Mouse (Mus musculus): ENCODE results near the gene AU018091. TPM values are rescaled to one million over a fixed set of nuclear protein-coding genes. Genes with fewer than 3 reads are reported as not detected.
"Not testable (repeated sequence)": the region's sequence is repeated elsewhere in the genome, so short reads cannot be mapped to it uniquely, and the experiment has no call there.

Gene AU018091
- polyA plus RNA-seq, 1 experiment from 2014 or later = not detected

DNA sequence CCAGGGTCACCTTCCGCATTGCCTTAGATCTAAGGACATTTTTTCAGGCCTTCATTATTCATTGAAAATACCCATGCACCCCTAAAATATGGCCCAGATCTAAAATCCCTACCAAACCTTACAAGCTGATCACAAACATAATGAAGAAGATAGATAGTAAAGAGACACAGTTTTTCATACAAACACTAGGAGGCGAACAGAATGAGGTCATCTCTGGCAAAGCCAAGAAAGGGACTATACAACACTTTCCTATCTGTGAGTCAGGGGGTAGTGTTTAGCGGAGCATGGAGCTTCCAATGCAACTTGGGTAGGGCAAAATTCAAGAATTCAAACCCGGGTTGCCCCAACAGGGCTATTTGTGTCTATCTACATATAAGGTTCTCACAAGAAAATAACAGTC is 35.6 kb upstream of the AU018091 start:
- Histone ChIP-seq H3K9me3 (ENCODE audit: control insufficient read depth, low read length) (no peaks in the 10 kb centered on the region), H3K4me3 (ENCODE audit: low read length) (no peak overlapping the region), H3K9ac (ENCODE audit: low read depth, low read length) (no peak overlapping the region), H3K4me1 (ENCODE audit: control insufficient read depth, insufficient read depth, low read length) (no peaks in the 10 kb centered on the region), H3K27ac (ENCODE audit: low read length) (no peak overlapping the region), H3K4me2 (ENCODE audit: low read depth, low read length) (no peak overlapping the region), H3K36me3 (ENCODE audit: control insufficient read depth, insufficient read depth, low read length) (no peaks in the 10 kb centered on the region), H3K27me3 (replicated peaks; ENCODE audit: control insufficient read depth, insufficient read depth, low read length) (no peaks in the 10 kb centered on the region)
- no peak for ATAC-seq
- WGBS = 80% methylated on average over 4 of the region's 4 CpGs

DNA sequence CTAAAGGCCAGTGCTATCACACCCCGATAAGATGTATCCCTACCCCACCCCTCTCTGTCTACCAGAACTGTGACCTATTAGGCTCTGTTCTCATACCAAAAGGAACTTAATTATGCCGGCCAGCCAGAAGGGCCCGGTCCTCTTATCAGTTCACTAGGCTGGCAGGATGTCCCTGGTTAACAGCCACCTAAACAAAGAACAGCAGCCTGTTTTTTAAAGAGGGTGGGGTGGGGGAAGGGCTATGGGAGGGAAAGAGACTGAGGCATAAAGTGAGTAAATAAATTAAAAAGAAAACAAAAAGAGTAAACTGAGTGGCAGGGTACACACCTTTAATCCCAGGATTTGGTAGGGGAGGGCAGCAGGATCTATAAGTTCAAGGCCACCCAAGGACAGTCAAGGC is 34.9 kb upstream of the AU018091 start:
- H3K9ac ChIP-seq (ENCODE audit: low read depth, low read length) = no peak overlapping the region
- no peak overlapping the region for H3K4me2 ChIP-seq (ENCODE audit: low read depth, low read length)
- H3K27ac ChIP-seq (ENCODE audit: low read length) = no peak overlapping the region
- no peak overlapping the region for H3K4me3 ChIP-seq (ENCODE audit: low read length)
- no peaks in the 10 kb centered on the region for H3K4me1 ChIP-seq (ENCODE audit: control insufficient read depth, insufficient read depth, low read length)
- no peaks in the 10 kb centered on the region for H3K36me3 ChIP-seq (ENCODE audit: control insufficient read depth, insufficient read depth, low read length)
- H3K27me3 ChIP-seq (replicated peaks; ENCODE audit: control insufficient read depth, insufficient read depth, low read length) = no peaks in the 10 kb centered on the region
- 9% methylated on average over 3 of the region's 3 CpGs for WGBS
- H3K9me3 ChIP-seq (ENCODE audit: control insufficient read depth, low read length) = no peaks in the 10 kb centered on the region
- ATAC-seq = no peak

DNA sequence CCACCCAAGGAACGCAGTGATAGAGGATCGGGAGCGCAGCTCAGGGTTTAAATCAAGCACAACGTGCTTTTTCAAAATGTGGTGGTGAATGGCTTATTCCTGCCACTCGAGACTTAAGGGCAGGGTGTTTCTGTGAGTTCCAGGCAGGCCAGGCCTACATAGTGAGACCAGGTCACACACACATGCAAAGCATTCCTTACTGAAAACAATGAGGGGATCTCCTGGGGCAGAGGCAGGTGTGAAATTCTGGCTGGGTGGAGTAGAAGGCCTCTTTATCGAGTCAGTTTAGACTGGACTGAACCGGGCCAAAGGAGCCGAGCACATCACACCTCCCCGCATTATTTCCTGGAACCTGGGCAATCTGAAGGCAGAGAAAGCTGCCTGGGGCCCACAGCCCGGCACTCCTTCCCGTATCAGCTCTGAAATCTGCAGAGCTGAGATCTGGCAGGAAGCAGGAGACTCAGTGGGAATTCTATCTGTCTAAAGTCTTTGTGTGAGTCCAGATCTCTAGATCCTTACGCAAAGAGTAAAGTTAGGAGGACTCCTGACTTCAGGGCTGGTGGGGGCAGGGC is 32.2 kb upstream of the AU018091 start:
- no peak overlapping the region for H3K9ac ChIP-seq (ENCODE audit: low read depth, low read length)
- 27% methylated on average over 12 of the region's 12 CpGs for WGBS
- H3K27me3 ChIP-seq (replicated peaks; ENCODE audit: control insufficient read depth, insufficient read depth, low read length) = no peaks in the 10 kb centered on the region

DNA sequence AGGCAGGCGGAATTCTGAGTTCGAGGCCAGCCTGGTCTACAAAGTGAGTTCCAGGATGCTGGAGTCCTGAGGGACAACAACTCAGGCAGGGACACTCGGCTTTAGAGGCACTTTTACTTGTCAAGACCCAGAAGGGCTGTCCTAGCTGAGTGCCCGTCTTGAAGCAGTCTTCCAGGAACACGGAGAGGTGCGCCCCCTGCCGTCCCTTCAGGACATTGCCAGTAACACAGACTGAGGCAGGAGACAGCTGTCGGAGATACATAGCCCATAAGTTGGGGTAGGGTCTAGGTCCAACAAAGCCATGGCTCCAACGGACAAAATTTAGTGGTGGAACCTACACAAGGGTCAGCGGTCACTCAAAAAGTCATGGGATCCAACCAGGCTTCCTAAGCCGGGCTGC is 29.9 kb upstream of the AU018091 start:
- no peaks in the 10 kb centered on the region for H3K9me3 ChIP-seq (ENCODE audit: control insufficient read depth, low read length)
- WGBS = 43% methylated on average over 11 of the region's 11 CpGs
- no peak for ATAC-seq
- no peaks in the 10 kb centered on the region for H3K27me3 ChIP-seq (replicated peaks; ENCODE audit: control insufficient read depth, insufficient read depth, low read length)
- H3K9ac ChIP-seq (ENCODE audit: low read depth, low read length) = no peak overlapping the region
- no peak overlapping the region for H3K4me3 ChIP-seq (ENCODE audit: low read length)
- H3K36me3 ChIP-seq (ENCODE audit: control insufficient read depth, insufficient read depth, low read length) = no peaks in the 10 kb centered on the region
- H3K4me2 ChIP-seq (ENCODE audit: low read depth, low read length) = no peak overlapping the region
- H3K27ac ChIP-seq (ENCODE audit: low read length) = no peak overlapping the region
- no peaks in the 10 kb centered on the region for H3K4me1 ChIP-seq (ENCODE audit: control insufficient read depth, insufficient read depth, low read length)

More for the DNA sequence above, 32.2 kb upstream of the AU018091 start:
- Histone ChIP-seq H3K36me3 (ENCODE audit: control insufficient read depth, insufficient read depth, low read length) (no peaks in the 10 kb centered on the region), H3K4me3 (ENCODE audit: low read length) (no peak overlapping the region), H3K27ac (ENCODE audit: low read length) (no peak overlapping the region), H3K4me1 (ENCODE audit: control insufficient read depth, insufficient read depth, low read length) (no peaks in the 10 kb centered on the region), H3K9me3 (ENCODE audit: control insufficient read depth, low read length) (no peaks in the 10 kb centered on the region), H3K4me2 (ENCODE audit: low read depth, low read length) (no peak overlapping the region)
- ATAC-seq = peak; percentile 62

DNA sequence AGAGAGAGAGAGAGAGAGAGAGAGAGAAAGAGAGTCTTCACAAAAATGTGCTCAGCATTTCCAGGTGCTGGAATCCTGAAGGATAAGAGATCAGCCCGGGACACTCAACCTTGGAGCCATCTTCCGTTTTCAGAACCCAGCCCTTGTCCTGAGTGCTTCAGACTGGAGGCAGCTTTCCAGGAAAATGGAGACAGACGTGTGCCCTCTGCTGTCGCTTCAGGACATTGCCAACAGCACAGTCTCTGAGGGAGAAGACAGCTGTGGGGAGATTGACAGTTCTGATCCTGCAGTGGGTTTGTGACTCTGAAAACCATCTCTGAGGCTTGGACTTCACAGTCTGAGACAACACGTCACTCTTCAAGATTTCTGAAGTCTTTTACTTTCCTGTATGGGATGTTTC is 26.8 kb upstream of the AU018091 start:
- no peak overlapping the region for H3K4me3 ChIP-seq (ENCODE audit: low read length)
- H3K4me2 ChIP-seq (ENCODE audit: low read depth, low read length) = no peak overlapping the region
- no peaks in the 10 kb centered on the region for H3K4me1 ChIP-seq (ENCODE audit: control insufficient read depth, insufficient read depth, low read length)
- no peaks in the 10 kb centered on the region for H3K36me3 ChIP-seq (ENCODE audit: control insufficient read depth, insufficient read depth, low read length)
- 69% methylated on average over 5 of the region's 5 CpGs for WGBS
- no peaks in the 10 kb centered on the region for H3K9me3 ChIP-seq (ENCODE audit: control insufficient read depth, low read length)
- H3K27me3 ChIP-seq (replicated peaks; ENCODE audit: control insufficient read depth, insufficient read depth, low read length) = no peaks in the 10 kb centered on the region
- no peak overlapping the region for H3K9ac ChIP-seq (ENCODE audit: low read depth, low read length)
- ATAC-seq = no peak
- no peak overlapping the region for H3K27ac ChIP-seq (ENCODE audit: low read length)

DNA sequence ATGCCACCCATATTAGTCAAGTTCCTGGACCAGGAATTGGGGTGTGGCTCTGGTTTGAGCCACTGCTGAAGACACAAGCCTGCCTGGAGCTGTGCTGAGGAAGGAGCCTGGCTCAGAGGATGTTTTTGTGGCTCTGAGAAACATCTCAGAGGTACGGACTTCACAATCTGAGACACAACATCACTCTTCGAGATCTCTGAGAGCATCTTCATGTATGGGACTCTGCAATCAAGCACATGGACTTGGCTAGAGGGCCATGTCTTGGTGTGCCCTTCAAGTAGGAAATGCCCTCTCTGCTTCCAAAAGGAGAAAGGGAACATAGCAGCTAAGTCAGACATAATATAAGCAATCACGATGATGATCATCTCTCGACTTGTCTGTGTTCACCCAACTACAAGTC is 25.5 kb upstream of the AU018091 start:
- Histone ChIP-seq H3K9ac (ENCODE audit: low read depth, low read length) (no peak overlapping the region), H3K27ac (ENCODE audit: low read length) (no peak overlapping the region), H3K4me1 (ENCODE audit: control insufficient read depth, insufficient read depth, low read length) (no peaks in the 10 kb centered on the region), H3K27me3 (replicated peaks; ENCODE audit: control insufficient read depth, insufficient read depth, low read length) (no peaks in the 10 kb centered on the region), H3K36me3 (ENCODE audit: control insufficient read depth, insufficient read depth, low read length) (no peaks in the 10 kb centered on the region), H3K4me3 (ENCODE audit: low read length) (no peak overlapping the region), H3K4me2 (ENCODE audit: low read depth, low read length) (no peak overlapping the region), H3K9me3 (ENCODE audit: control insufficient read depth, low read length) (no peaks in the 10 kb centered on the region)
- WGBS = 90% methylated on average over 4 of the region's 4 CpGs
- ATAC-seq = no peak

DNA sequence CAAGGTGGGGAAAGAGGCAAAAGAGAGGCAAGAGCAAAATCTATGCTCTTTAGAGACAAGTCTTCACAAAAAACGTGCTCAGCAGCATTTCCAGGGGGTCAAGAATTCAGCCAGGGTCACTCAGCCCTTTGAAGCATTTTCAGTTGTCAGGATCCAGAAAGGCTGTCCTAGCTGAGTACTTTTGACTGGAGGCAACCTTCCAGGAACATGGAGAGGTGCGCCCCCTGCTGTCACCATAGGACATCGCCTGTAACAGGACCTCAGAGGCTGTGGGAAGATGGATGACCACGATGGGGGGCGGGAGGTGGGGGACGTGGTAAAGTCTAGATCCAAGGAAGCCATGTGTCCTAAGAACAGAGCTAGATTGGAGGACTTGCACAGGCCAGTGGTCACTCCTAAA is 24.9 kb upstream of the AU018091 start:
- Histone ChIP-seq H3K4me3 (ENCODE audit: low read length) (no peak overlapping the region), H3K27me3 (replicated peaks; ENCODE audit: control insufficient read depth, insufficient read depth, low read length) (no peaks in the 10 kb centered on the region), H3K4me2 (ENCODE audit: low read depth, low read length) (no peak overlapping the region), H3K9me3 (ENCODE audit: control insufficient read depth, low read length) (no peaks in the 10 kb centered on the region), H3K36me3 (ENCODE audit: control insufficient read depth, insufficient read depth, low read length) (no peaks in the 10 kb centered on the region), H3K27ac (ENCODE audit: low read length) (no peak overlapping the region), H3K4me1 (ENCODE audit: control insufficient read depth, insufficient read depth, low read length) (no peaks in the 10 kb centered on the region), H3K9ac (ENCODE audit: low read depth, low read length) (no peak overlapping the region)
- 14% methylated on average over 5 of the region's 6 CpGs for WGBS
- ATAC-seq = no peak

DNA sequence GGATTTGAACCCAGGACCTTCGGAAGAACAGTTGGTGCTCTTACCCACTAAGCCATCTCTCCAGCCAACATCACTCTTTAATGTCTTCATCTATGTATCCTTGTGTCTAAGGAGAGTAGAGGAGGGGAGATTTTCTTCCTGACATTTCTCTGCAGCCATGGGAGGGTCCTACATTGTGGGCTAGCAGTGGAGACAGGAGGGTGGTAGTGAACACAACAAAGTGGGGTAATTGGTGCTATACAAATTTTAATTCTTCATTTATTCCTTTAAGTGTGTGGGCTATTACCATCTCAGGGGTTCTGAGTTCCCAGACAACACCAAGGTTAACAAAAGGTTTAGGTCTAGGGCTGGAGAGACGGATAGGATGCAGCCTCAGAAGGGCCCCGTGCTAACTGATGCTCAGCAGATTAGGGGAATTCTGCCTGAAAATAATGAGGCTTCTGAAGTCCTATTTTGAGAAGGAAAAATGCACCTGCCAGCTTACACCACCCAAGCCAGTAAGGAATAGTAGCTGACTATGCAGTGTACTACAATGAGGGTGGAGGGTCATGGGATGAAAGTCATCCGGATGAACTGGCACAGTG is 24.1 kb upstream of the AU018091 start:
- no peak overlapping the region for H3K4me3 ChIP-seq (ENCODE audit: low read length)
- 79% methylated on average over 4 of the region's 4 CpGs for WGBS
- no peaks in the 10 kb centered on the region for H3K9me3 ChIP-seq (ENCODE audit: control insufficient read depth, low read length)
- H3K27me3 ChIP-seq (replicated peaks; ENCODE audit: control insufficient read depth, insufficient read depth, low read length) = no peaks in the 10 kb centered on the region
- H3K4me1 ChIP-seq (ENCODE audit: control insufficient read depth, insufficient read depth, low read length) = no peaks in the 10 kb centered on the region
- H3K9ac ChIP-seq (ENCODE audit: low read depth, low read length) = no peak overlapping the region
- no peaks in the 10 kb centered on the region for H3K36me3 ChIP-seq (ENCODE audit: control insufficient read depth, insufficient read depth, low read length)
- ATAC-seq = no peak
- H3K4me2 ChIP-seq (ENCODE audit: low read depth, low read length) = no peak overlapping the region
- H3K27ac ChIP-seq (ENCODE audit: low read length) = no peak overlapping the region

DNA sequence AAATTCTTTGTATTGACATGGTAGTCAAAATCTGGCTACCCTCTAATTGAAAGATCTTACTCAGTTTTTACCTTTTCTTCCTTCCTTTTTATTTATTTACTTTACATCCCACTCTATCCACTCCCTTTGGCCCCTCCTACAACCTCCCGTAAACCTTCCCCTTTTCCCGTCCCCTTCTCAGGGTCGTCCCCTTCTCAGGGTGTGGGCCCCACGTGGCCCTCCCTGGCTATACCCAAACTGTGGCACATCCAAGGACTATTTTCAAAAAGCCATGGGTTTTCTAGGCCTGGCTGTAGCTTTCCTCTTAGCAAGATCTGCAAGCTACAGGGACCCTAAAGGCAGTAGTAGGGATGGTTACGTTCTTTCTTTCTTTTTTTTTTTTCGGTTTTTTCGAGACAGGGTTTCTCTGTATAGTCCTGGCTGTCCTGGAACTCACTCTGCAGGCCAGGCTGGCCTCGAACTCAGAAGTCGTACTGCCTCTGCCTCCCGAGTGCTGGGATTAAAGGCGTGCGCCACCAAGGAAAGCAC is 23.0 kb upstream of the AU018091 start:
- Histone ChIP-seq H3K36me3 (ENCODE audit: control insufficient read depth, insufficient read depth, low read length) (no peaks in the 10 kb centered on the region), H3K27me3 (replicated peaks; ENCODE audit: control insufficient read depth, insufficient read depth, low read length) (no peaks in the 10 kb centered on the region), H3K4me2 (ENCODE audit: low read depth, low read length) (no peak overlapping the region), H3K9me3 (ENCODE audit: control insufficient read depth, low read length) (no peaks in the 10 kb centered on the region), H3K4me1 (ENCODE audit: control insufficient read depth, insufficient read depth, low read length) (no peaks in the 10 kb centered on the region), H3K27ac (ENCODE audit: low read length) (no peak overlapping the region), H3K9ac (ENCODE audit: low read depth, low read length) (no peak overlapping the region), H3K4me3 (ENCODE audit: low read length) (no peak overlapping the region)
- no peak for ATAC-seq
- 87% methylated on average over 12 of the region's 12 CpGs for WGBS

DNA sequence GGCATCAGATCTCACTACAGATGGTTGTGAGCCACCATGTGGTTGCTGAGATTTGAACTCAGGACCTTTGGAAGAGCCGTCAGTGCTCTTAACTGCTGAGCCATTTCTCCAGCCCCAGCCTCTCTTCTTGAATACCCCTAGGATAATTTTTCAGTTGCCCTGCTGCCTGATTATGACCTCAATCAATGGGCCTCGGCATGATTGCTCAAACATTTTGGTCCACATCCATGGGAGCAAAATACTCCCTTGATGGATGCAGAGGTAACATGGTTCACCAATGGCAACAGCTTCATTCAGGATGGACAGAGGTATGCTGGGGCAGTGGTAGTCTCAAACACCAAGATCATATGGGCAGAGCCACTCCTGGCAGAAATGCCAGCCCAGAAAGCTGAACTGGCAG is 17.7 kb upstream of the AU018091 start:
- not testable (repeated sequence) for H3K27me3 ChIP-seq (replicated peaks; ENCODE audit: control insufficient read depth, insufficient read depth, low read length); H3K9ac ChIP-seq (ENCODE audit: low read depth, low read length); H3K4me3 ChIP-seq (ENCODE audit: low read length); H3K9me3 ChIP-seq (ENCODE audit: control insufficient read depth, low read length); H3K27ac ChIP-seq (ENCODE audit: low read length); H3K4me2 ChIP-seq (ENCODE audit: low read depth, low read length); ATAC-seq; H3K4me1 ChIP-seq (ENCODE audit: control insufficient read depth, insufficient read depth, low read length); H3K36me3 ChIP-seq (ENCODE audit: control insufficient read depth, insufficient read depth, low read length)
- WGBS = 84% methylated on average over 2 of the region's 2 CpGs

Measured in intestine, embryonic 16.5 days (tissue).